17 mouse cellular contexts compared by ENCODE assay signal in genomic region chr2:7145541-7146043, GRCm38 (mm10).
"Had no signal": no experiment of that assay in that cellular context is flagged by ENCODE, and none has a peak within 500 bp of the region (broad histone marks: within the 10 kb centered on the region; RNA-seq: fewer than 3 reads in every experiment).

No protein-coding gene starts in this region.

- H3K4me2 ChIP-seq: kidney, embryonic 15.5 days; limb, embryonic 13.5 days; liver, embryonic 11.5 days; liver, embryonic 15.5 days; lung, embryonic 14.5 days; midbrain, embryonic 11.5 days; midbrain, embryonic 15.5 days; neural tube, embryonic 13.5 days had no signal

- H3K9me3 ChIP-seq: kidney, embryonic 15.5 days; limb, embryonic 13.5 days; liver, embryonic 15.5 days; midbrain, embryonic 15.5 days; neural tube, embryonic 13.5 days had no signal

- DNase-seq: kidney, adult 2 months; kidney, postnatal 14 days; layer of hippocampus, postnatal 36 days; left cerebral cortex, postnatal 4 days; lung, embryonic 14.5 days; lung, postnatal 10 days; lung, postnatal 4 days; retina, postnatal 1 day; right cerebral cortex, postnatal 4 days; thymus, postnatal 36 days had no signal

- H3K4me3 ChIP-seq: kidney, embryonic 15.5 days; limb, embryonic 13.5 days; liver, embryonic 15.5 days; midbrain, embryonic 15.5 days; neural tube, embryonic 13.5 days had no signal

- ATAC-seq: midbrain, embryonic 15.5 days had no signal

- H3K27ac ChIP-seq: kidney, embryonic 15.5 days; limb, embryonic 13.5 days; liver, embryonic 15.5 days; midbrain, embryonic 15.5 days; neural tube, embryonic 13.5 days had no signal

- H3K36me3 ChIP-seq: kidney, embryonic 15.5 days; limb, embryonic 13.5 days; liver, embryonic 15.5 days; midbrain, embryonic 15.5 days; neural tube, embryonic 13.5 days had no signal

- H3K27me3 ChIP-seq: kidney, embryonic 15.5 days; limb, embryonic 13.5 days; liver, embryonic 15.5 days; midbrain, embryonic 15.5 days; neural tube, embryonic 13.5 days had no signal

- H3K9ac ChIP-seq: kidney, embryonic 15.5 days; limb, embryonic 13.5 days; liver, embryonic 15.5 days; lung, embryonic 14.5 days; midbrain, embryonic 15.5 days; neural tube, embryonic 13.5 days had no signal

- H3K4me1 ChIP-seq: kidney, embryonic 15.5 days; limb, embryonic 13.5 days; liver, embryonic 15.5 days; midbrain, embryonic 15.5 days; neural tube, embryonic 13.5 days had no signal
